Mouse (Mus musculus): Measurements from ENCODE around the gene Klhdc9. TPM values are rescaled to one million over a fixed set of nuclear protein-coding genes. Genes with fewer than 3 reads are reported as not detected.
A peak's percentile ranks its signal among the peaks of the same experiment; 100 is the strongest.
"Not testable (repeated sequence)": the region's sequence is repeated elsewhere in the genome, so short reads cannot be mapped to it uniquely, and the experiment has no call there.

Gene Klhdc9
- total RNA-seq, 1 experiment from 2014 or later: 4.9 TPM

DNA sequence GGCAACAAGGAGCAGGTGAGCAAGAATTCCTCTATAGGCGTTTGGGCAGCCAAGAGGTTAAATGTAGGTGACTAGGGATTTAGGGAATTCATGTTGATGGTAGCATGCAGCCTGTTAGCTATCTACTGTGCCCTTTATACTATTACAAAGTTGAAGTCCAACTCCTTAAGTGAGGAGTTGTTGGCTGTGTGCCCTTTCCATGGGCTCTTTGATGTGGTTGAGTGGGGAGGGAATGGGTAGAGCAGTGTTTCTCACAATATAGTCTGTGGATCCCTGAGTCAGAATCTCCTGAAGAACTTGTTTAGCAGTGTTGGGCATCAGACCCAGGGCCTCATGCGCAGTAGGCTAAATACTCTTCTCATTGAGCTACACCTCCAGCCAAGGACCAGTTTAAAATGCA, 3.8 kb downstream of the Klhdc9 start:
- DNase-seq: no peak

DNA sequence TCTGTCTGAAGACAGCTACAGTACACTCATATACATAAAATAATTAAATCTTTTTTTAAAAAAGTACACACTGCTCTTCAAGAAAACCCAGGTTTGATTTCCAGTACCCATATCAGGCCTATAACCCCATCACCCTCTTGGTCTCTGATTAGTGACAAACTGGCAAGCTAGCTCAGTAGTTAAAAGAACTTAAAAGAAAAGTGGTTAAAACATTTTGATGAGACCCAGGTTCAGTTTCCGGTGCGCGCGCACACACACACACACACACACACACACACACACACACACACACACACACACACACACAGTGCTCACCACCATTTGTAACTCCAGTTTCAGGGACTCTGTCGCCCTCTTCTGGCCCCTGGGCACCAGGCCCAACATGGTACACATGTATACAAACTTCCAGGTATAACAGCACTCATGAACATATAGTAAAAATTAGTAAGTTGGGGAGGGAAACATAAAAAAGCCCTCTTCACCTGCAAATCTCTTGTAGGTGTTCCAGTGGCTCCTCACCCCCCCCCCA, 4.7 kb downstream of the Klhdc9 start:
- DNase-seq: no peak

DNA sequence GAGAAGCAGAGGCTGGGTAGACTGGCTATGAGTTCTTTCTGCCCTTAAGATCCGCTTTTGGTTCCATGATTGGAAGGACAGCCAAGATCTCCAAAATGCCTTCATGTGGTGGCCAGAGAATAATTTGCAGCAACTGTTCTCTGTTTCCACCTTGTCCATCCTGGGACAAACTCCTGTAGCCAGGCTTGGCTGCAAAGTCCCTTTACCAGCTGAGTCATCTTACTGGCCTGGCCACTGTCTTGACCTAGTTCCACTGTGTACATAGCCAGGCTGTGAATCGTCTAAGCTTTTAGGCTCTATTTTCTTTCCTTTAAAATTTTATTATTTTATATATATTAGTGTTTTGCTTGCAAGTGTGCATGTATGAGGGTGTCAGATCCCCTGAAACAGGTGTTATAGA, 11.4 kb downstream of the Klhdc9 start:
- no peak for DNase-seq

DNA sequence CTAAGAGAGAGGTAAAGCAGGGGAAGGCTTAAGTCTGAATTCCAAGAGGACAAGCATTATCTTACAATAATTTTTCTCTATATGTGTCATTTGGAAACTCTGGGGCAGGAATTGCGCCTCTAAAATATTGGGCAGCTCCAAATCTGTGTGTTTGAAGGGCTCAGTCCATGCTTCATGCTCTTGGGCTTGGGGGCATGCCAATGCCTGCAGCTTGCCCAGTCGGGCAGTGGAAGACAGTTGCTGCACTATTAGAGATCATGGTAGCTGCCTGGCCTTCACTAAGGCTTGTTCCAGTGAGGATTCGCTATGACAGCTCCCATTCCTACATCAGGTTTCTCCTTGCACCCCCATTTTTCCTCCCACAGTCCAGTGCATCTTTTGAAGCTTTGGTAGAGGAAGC, 11.9 kb downstream of the Klhdc9 start:
- DNase-seq: peak; percentile 36

DNA sequence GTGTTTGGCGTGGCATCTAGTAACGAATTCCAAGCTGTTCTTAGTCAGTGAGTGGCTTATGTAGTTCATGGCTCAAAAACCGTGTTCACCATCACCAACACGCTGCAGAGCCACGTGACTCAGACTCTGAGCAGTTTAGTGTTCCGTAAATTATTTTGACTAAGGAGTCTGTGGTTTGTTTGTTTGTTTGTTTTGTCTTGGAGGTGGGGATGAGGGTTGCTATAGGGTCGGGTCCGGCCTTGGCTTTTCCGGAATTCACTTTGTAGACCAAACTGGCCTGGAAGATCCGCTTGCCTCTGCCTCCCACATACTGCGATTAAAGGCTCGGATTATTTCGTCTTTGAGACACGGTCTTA, 14.5 kb downstream of the Klhdc9 start:
- DNase-seq: no peak

DNA sequence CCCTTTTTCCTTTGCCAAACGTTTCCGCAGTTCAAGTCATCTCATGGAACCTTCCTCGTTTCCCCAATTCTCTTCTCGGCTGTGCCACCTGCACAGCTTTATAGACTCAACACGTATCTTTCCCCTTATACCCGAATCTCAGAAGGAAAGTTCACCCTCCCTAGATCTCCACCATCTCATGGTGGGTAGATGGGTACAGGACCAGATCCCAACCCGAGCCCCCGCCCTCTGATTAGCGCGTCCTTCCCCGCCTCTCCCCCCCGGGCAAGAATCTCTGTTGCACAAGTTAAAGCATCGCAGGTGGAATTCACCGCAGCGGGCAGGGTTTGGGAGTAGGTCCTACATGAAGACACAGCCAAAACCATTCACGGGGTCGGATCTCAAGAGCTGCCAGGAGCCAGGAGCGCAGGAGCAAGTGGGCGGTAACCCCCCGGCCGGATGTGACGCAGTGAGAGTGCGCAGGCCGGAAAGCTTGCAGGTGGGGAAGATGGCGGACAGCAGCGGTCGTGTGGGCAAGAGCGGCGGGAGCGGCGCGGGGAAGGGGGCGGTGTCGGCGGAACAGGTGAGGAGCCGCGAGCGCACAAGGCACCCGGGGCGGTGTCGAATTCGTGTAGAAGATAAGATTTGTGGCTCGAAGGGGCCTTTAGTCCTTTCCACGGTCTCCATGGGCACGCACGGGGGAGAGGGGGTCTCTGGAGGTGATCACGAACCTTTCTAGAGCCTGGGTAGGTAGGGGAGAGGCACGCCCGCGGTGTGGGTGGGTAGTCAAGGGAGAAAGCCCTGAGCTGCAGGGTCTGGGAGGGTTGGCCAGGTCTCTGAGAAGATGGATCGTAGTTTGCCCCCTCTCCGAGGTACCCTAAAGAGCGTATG, 15.1 kb downstream of the Klhdc9 start, which contains the start of the genes Nit1 and Pfdn2:
Gene Nit1, minus strand, starts transcription at position 422 of the 870 bp plus-strand sequence.
Gene Pfdn2, plus strand, starts transcription at position 446 of the 870 bp plus-strand sequence.
- DNase-seq: peak; percentile 93

DNA sequence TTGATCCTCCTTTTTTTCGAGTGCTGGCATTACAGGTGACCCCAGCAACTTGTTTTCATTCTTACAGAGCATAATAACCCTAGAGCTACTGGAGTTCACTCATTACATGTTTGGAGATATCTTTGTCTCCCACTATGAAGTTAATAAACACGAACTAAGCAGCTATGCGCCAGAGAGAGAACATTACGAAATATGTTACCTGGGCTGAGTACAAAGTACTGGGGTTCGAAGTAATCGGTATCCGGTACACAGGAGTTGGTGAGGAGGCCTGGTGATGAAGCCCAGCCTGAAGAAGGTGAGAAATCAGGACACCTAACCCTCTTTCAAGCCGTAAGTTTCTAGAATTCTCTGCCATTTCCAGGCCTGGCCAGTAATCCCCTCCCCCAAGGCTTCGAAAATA, 15.9 kb downstream of the Klhdc9 start:
- DNase-seq: no peak

DNA sequence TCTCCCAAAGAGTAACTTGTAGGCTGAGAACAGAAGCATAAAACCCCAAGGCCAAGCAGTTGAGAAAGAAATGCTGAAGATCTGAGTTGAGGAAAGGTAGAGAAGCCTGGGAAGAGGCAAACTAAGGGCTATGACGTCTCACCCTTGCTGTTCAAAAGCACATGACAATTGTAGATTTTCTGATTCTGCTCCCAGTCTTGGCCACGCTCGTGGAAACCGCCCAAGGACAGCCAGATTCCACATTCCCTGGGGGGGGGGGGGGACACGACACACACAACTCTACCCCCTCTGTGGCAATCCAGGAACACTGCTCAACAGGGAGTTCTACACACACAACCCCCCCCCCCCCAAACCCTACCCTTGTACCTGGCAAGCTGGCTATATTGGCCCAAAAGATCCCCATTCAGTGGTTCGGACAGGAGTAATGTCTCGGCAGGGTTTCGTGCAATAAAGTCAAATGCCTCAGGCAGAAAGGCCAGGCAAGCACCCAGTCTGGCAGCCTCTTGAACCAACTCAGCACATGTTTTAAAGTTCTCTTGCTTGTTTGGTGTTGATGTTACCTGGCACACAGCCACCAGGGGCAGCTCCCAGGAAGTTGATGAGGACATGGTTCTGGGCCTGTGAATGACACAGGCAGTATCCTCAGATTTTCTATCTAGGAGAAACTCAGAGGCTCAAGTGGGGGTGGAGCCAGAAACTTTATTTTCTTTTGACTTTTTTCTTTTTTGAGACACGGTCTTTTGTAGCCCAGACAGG, 16.5 kb downstream of the Klhdc9 start:
- peak; percentile 47 for DNase-seq

DNA sequence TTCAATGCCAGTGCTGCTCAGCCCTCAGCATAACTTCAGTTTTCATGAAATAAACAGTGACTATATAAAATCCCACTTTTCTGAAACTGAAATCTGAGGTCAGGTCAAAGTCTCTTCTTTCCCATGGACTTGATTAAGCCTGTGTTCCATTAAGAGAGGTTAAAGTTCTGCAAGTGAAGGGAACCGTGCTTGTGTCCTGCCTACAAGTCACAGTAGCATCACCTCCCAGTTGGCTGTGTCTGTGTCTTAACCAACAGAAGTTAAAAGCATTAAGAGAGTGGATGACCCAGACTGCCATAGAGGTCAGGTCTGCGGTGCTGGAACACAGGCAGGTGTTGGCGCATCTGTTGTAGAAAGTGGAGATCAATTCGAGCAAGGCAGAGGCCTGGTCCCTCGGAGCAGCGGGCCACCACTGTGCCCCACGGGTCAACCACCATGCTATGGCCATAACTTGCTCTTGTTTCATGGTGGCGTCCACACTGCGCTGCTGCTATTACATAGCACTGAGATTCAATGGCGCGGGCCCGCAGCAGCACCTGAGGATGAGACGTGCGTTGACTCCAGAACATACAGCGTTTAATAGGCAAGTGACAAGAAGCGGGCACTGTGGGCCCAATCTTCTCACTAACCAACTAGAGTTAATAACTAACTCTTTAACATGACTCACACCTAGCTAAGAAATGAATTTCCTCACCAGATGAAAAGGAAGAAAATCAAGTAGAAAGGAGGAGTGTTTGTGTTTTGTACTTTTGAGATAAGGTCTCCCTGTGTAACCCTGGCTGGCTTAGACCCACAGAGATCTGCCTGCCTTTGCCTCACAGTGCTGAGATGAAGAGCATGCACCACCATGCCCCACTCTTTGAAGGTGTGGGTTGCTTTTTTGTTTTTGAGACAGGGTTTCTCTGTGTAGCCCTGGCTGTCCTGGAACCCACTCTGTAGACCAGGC, 18.1 kb downstream of the Klhdc9 start:
- DNase-seq: no peak

DNA sequence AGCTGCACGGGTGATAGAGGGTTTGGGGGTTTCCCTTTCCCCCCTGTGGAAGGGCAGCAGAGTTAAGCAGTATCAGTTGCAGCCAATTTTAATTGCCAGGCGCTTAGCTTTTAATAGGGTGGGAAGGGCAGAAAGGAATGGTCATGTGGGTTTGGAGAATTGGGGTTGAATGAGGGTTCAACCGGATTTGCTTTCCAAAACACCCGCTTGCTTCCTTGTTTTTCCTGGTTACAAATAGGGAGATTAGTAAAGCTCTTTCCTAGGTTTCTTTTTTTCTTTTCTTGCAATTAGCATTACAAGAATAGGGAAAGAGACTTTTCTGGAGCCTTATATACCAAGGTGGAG, 30.4 kb downstream of the Klhdc9 start:
- DNase-seq: no peak

DNA sequence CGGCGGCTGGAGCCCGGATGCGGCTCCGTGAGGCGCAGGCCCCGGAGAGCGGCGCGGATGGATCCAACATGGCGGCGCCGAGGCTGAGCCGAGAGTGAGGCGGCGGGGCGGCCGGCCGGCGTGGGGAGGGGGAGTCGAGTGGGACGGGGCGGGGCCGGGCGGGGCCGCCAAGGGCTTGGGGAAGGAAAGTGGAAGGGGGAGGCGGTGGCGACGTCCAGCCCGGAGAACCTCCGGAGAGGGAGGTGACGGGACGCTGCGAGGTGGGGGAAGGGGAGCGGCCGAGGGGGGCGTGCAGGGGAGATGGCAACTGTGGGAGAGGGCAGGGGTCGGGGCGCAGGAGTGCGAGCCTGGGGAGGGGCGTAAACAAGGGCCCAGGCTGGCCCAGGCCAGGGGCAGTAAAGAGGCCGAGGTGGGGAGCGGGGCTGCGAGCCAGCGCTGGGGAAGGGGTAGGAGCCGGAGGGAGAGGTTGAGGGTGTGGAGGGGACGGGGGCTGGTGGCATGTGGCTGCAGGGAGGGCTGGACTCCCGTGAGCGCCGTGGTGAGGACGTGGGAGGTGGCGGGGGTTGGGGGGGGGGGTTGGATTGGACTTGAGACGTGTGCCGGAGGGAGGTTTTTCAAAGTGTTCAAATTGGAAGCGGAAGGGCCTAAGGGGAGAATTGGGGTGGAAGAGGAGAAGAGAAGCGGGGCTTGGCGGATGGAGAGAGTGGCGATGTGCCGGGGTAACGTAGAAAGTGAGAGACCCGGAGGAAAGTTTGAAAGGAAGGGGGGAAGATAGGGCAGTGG, 31.0 kb downstream of the Klhdc9 start:
- DNase-seq: peak; percentile 82

DNA sequence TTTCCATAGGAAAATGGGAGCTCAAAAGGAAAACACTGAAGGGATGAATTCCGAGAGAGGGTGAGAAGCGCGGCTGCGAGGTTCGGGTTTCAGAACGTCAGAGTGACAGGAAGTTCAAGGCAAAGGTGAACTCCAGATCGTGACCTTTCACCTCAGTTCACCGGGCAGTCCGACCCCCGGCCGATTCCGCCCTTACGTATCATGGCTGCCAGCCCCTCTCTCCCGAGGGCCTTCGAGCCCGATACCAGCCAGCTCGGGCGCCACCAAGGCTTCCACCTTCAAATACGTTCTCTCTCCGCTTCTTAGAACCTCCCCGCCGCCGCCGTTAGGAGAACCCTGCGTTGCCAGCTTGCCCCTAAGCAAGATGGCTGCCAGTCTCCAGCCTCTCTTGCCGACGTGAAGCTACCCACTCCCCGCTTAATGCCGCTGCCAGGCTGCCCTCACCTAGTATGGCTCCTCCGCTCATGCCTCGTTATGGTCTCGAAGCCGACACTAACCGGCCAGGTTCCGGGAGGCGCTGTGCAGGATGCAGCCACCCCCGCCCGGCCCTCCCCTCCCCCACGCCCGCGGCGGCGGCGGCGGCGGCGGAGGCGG, 31.7 kb downstream of the Klhdc9 start, which contains the start of gene Dedd:
Gene Dedd, plus strand, starts transcription at position 307 of the 594 bp plus-strand sequence.
- peak; percentile 85 for DNase-seq

DNA sequence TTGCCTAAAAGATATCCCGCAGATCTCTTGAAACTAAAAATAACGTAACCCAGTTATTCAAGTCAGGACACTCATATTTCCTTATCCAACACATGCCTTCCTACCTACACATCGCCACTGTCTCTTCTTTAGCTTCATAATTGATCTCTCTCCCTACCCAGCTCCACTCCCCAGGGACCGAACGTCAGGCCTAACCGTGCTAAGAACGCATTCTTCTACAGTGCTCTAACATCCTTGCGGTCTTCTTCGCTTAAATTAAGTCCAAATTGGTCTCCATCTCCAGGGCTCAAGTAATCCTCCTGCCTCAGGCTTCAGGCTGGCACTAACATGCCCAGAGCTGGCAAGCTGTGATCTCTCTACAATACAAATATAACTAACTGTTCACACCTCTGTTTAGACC, 32.4 kb downstream of the Klhdc9 start:
- no peak for DNase-seq

DNA sequence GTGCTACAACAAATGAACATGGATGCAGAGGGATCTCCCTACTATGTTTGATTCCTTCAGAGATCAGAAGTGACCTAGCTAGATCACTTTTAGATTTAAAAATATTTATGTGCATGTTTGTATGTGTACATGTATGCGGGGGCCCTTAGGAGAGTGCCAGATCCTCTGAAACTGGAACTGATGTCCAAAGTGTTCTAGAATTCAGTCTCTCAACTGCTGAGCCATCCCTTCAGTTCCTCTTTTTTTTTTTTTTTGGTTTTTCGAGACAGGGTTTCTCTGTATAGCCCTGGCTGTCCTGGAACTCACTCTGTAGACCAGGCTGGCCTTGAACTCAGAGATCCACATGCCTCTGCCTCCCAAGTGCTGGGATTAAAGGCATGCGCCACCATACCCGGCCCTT, 34.0 kb downstream of the Klhdc9 start:
- DNase-seq: not testable (repeated sequence)

DNA sequence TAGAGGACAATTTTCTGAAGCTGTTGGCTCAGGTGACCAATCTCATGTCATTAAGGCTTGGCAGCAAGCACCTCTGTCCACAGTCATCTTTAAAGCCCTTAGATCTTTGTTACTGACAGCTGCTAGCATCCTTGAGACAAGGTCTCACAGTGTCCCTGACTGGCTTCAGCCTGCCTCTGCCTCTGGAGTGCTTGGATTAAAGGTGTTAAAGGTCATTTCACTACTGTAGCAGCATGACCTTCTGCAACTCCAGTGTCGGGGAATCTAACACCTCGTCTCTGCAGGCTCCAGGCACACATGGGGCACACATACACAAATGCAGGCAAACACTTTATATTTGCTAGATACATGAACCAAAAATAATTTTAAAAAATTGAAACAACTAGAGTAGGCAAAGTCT, 35.0 kb downstream of the Klhdc9 start:
- no peak for DNase-seq

DNA sequence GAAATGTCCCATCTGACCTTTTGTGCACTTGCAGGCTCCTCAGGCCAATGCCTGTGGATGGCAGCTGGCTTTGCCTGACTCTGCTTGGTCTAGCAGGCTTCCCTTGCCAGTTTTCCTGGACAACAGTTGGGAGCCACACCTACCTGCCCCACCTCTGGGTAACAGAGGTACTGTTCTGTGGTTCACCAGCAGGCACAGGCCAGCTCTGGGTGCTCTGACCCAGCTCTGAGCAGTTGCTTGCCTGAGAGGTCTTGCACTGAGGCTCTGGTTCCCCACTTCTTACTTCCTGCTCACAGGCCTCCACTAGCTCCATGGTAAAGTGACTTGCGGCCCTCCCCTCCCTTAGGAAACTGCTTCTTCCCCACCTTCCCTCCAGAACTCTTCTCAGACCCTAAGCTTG, 38.6 kb downstream of the Klhdc9 start:
- DNase-seq: no peak

DNA sequence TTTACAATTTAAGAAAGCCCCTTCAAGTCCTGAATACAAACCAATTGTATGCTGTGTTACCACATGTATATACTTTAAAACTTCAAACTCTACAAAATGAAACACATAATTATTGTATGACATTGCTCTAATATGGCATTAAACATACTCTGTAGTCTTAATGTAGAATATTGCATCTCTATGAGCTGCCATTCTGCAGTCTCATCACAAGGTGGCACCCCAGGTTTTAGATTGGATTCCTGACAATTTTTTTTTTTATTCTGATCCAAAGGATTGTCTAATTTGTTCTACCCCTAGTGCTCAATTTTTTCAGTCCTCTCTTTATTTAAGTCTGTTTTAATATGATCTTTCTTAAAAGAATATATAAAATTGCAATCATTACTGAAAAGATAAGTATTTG, 39.2 kb downstream of the Klhdc9 start:
- DNase-seq: no peak

DNA sequence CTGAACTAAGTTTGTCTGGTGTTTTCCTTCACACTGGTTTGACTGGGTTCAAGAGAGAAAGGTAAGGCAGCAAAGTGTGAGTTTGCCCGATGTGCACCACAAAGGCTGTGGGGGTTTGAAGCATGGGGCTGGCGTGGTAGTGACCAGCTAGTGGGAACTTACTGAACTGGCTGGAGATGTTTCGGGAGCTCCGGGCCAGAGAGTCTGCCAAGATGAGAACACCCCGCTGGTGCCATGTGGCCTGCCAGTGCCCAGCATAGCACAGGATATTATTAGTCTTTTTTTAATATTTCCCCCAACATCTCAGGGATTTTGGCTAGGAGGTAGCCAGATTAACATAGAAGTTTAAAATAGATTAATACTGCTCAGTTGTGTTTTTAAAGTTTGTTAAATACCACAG, 40.4 kb downstream of the Klhdc9 start:
- no peak for DNase-seq

DNA sequence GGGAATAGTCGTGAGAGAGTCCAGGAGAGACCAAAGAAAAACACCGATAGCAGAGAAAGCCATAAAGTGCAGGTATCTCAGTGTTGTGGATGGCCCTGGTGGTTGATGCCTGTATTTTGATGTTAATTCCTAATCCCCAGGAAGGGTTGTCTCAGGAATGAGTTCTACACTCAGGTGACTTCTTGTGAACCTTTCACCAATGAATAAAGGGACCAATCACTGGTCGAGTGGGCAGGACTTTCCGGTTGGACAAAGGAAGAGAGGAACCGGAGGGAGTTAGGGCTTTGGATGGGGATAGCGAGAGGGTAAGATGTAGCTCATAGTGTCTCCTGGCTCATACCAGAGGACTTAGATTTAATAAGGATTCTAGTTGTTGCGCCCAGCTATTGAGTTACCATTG, 40.9 kb downstream of the Klhdc9 start:
- no peak for DNase-seq

DNA sequence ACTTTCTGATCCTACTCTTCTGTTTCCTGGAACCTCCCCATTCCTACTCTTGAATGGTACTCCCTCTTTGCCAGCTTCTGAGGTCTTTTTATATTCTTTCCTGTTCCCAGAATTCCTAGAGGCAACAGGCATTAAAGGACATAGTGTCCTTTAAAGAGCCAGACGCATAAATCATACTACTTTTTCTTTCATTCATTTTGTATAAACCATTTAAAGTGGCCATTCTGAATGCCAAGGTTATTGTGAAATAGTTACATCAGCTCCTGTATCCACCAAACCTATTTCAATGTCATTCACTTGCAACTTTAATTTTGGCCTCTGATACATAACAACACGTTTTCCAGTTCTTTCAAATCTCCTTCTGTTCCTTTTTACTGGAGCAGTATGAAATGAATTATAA, 51.3 kb downstream of the Klhdc9 start:
- no peak for DNase-seq

Measured in adrenal gland, postnatal 25 days (tissue).